Mouse (Mus musculus) lung, embryonic 16.5 days (tissue): ENCODE measurements at regions not wholly inside any gene's neighbourhood (a gene's known extent, or its start where the extent isn't known, plus 50 kb on each side); places are given as distances from the start of the nearest gene placed in this dataset.

ENCODE experiments used
- ATAC-seq: fragments of 200-750 bp; cut with Nextera tagmentation; 2 replicates; pipeline ENCODE4 v1.8.0; 2017; ENCODE audit warnings: low read depth, mild to moderate bottlenecking, moderate library complexity
- H3K27ac ChIP-seq: fragments of 300-500 bp; sonication (generic); 2 replicates; pipeline ENCODE4 v1.5.1; 2014; ENCODE audit warnings: mild to moderate bottlenecking, control low read depth, low read length
- H3K27me3 ChIP-seq: fragments of 300-500 bp; sonication (generic); 2 replicates; pipeline ENCODE4 v1.6.1; 2014; ENCODE audit warnings: low read depth, low read length, mixed read lengths; ENCODE audit not compliant: control insufficient read depth, insufficient read depth
- H3K36me3 ChIP-seq: fragments of 300-500 bp; sonication (generic); 2 replicates; pipeline ENCODE4 v1.6.1; 2014; ENCODE audit warnings: low read length; ENCODE audit not compliant: control insufficient read depth, insufficient read depth
- H3K4me1 ChIP-seq: fragments of 300-500 bp; sonication (generic); replicated peaks from 2 replicates; pipeline ENCODE4 v1.6.1; 2014; ENCODE audit warnings: low read length, mixed read lengths; ENCODE audit not compliant: control insufficient read depth, insufficient read depth
- H3K4me2 ChIP-seq: fragments of 300-500 bp; sonication (generic); 2 replicates; pipeline ENCODE4 v1.6.1; 2014; ENCODE audit warnings: low read depth, low read length, control low read depth
- H3K4me3 ChIP-seq: fragments of 300-500 bp; sonication (generic); 2 replicates; pipeline ENCODE4 v1.5.1; 2014; ENCODE audit warnings: mild to moderate bottlenecking, low read length, control low read depth
- H3K9ac ChIP-seq: fragments of 300-500 bp; sonication (generic); 2 replicates; pipeline ENCODE4 v1.6.1; 2014; ENCODE audit warnings: low read length, control low read depth
- H3K9me3 ChIP-seq: fragments of 300-500 bp; sonication (generic); 2 replicates; pipeline ENCODE4 v1.6.1; 2016; ENCODE audit warnings: low read length; ENCODE audit not compliant: control insufficient read depth
- whole genome bisulfite sequencing: fragments of 180-500 bp; shearing (Covaris S2); extraction: QIAGEN DNeasy Blood & Tissue Kit; methylation state at CpG from one replicate; pipeline ENCODE4 v1.1.7; 2014; 5-methylcytosine and 5-hydroxymethylcytosine counted together

- 54% methylated on average over 7 of the region's 7 CpGs for WGBS
- Histone ChIP-seq H3K9ac (no peak overlapping the region), H3K36me3 (no peaks in the 10 kb centered on the region), H3K27ac (no peak overlapping the region), H3K9me3 (no peaks in the 10 kb centered on the region), H3K4me2 (no peak overlapping the region), H3K27me3 (no peaks in the 10 kb centered on the region), H3K4me3 (no peak overlapping the region), H3K4me1 (peaks cover 8% of the 10 kb centered on the region; the same call in 1 of the 2 replicates)
- no peak for ATAC-seq
Observed at GRCm38 (mm10) chr3:37842289-37842688, 118.0 kb upstream of the Gm5148 start.

- Histone ChIP-seq H3K9me3 (no peaks in the 10 kb centered on the region), H3K4me2 (no peak overlapping the region), H3K36me3 (no peaks in the 10 kb centered on the region), H3K27ac (no peak overlapping the region), H3K4me1 (peaks cover 10% of the 10 kb centered on the region; the same call in 1 of the 2 replicates), H3K9ac (no peak overlapping the region), H3K4me3 (no peak overlapping the region), H3K27me3 (no peaks in the 10 kb centered on the region)
- 65% methylated on average over 11 of the region's 11 CpGs for WGBS
- ATAC-seq = peak; percentile 49; the same call in 1 of the 2 replicates
Observed at GRCm38 (mm10) chr3:37838896-37839295, 114.6 kb upstream of the Gm5148 start.

GRCm38 (mm10) chr3:37836749-37837148, 112.5 kb upstream of the Gm5148 start:
- Histone ChIP-seq H3K9ac (no peak overlapping the region), H3K27ac (no peak overlapping the region), H3K4me2 (no peak overlapping the region), H3K4me1 (peaks cover 7% of the 10 kb centered on the region; the same call in 1 of the 2 replicates), H3K36me3 (no peaks in the 10 kb centered on the region), H3K27me3 (no peaks in the 10 kb centered on the region), H3K9me3 (no peaks in the 10 kb centered on the region), H3K4me3 (no peak overlapping the region)
- 54% methylated on average over 5 of the region's 5 CpGs for WGBS
- no peak for ATAC-seq

- H3K4me1 ChIP-seq = peaks cover 7% of the 10 kb centered on the region; the same call in 1 of the 2 replicates
- H3K36me3 ChIP-seq = no peaks in the 10 kb centered on the region
- no peaks in the 10 kb centered on the region for H3K9me3 ChIP-seq
- H3K4me2 ChIP-seq = no peak overlapping the region
- 66% methylated on average over 2 of the region's 2 CpGs for WGBS
- no peak overlapping the region for H3K9ac ChIP-seq
- no peak for ATAC-seq
- no peak overlapping the region for H3K4me3 ChIP-seq
- no peaks in the 10 kb centered on the region for H3K27me3 ChIP-seq
- no peak overlapping the region for H3K27ac ChIP-seq
Observed at GRCm38 (mm10) chr3:37835687-37836086, 111.4 kb upstream of the Gm5148 start.

GRCm38 (mm10) chr3:37835135-37835534, 110.8 kb upstream of the Gm5148 start:
- no peak for ATAC-seq
- 67% methylated on average over 5 of the region's 5 CpGs for WGBS
- no peaks in the 10 kb centered on the region for H3K36me3 ChIP-seq
- no peak overlapping the region for H3K4me3 ChIP-seq
- no peaks in the 10 kb centered on the region for H3K9me3 ChIP-seq
- H3K27ac ChIP-seq = peak overlapping the region; percentile 30; the same call in 1 of the 2 replicates
- no peak overlapping the region for H3K9ac ChIP-seq
- no peaks in the 10 kb centered on the region for H3K27me3 ChIP-seq
- H3K4me1 ChIP-seq = peaks cover 7% of the 10 kb centered on the region; the same call in 1 of the 2 replicates
- no peak overlapping the region for H3K4me2 ChIP-seq

GRCm38 (mm10) chr3:37834626-37835025, 110.3 kb upstream of the Gm5148 start:
- WGBS = 23% methylated on average over 3 of the region's 3 CpGs
- Histone ChIP-seq H3K4me3 (no peak overlapping the region), H3K9ac (no peak overlapping the region), H3K4me2 (no peak overlapping the region), H3K27me3 (no peaks in the 10 kb centered on the region), H3K9me3 (no peaks in the 10 kb centered on the region), H3K36me3 (no peaks in the 10 kb centered on the region), H3K27ac (peak overlapping the region; percentile 20; the same call in 1 of the 2 replicates), H3K4me1 (peaks cover 8% of the 10 kb centered on the region; the same call in 1 of the 2 replicates)
- ATAC-seq = peak; percentile 73; the same call in 1 of the 2 replicates

- Histone ChIP-seq H3K36me3 (no peaks in the 10 kb centered on the region), H3K9ac (no peak overlapping the region), H3K27me3 (no peaks in the 10 kb centered on the region), H3K4me3 (no peak overlapping the region), H3K4me2 (no peak overlapping the region), H3K27ac (no peak overlapping the region), H3K4me1 (peaks cover 12% of the 10 kb centered on the region; the same call in 1 of the 2 replicates), H3K9me3 (no peaks in the 10 kb centered on the region)
- no peak for ATAC-seq
- 73% methylated on average over 4 of the region's 4 CpGs for WGBS
Observed at GRCm38 (mm10) chr3:37833387-37833786, 109.1 kb upstream of the Gm5148 start.

GRCm38 (mm10) chr3:37827546-37827945, 103.3 kb upstream of the Gm5148 start:
- no peak for ATAC-seq
- 45% methylated on average over 1 of the region's 1 CpGs for WGBS
- H3K9me3 ChIP-seq = no peaks in the 10 kb centered on the region
- H3K4me1 ChIP-seq = 0 out of 2 replicates have a peak, but pooled peaks cover 5% of the 10 kb centered on the region
- no peak overlapping the region for H3K27ac ChIP-seq
- H3K4me2 ChIP-seq = no peak overlapping the region
- H3K36me3 ChIP-seq = no peaks in the 10 kb centered on the region
- H3K27me3 ChIP-seq = no peaks in the 10 kb centered on the region
- H3K4me3 ChIP-seq = no peak overlapping the region
- no peak overlapping the region for H3K9ac ChIP-seq

GRCm38 (mm10) chr3:37825602-37826001, 101.3 kb upstream of the Gm5148 start:
- H3K9me3 ChIP-seq = no peaks in the 10 kb centered on the region
- ATAC-seq = no peak
- H3K4me1 ChIP-seq = 0 out of 2 replicates have a peak, but pooled peaks cover 5% of the 10 kb centered on the region
- H3K9ac ChIP-seq = no peak overlapping the region
- H3K4me2 ChIP-seq = no peak overlapping the region
- no peak overlapping the region for H3K27ac ChIP-seq
- H3K27me3 ChIP-seq = no peaks in the 10 kb centered on the region
- WGBS = 90% methylated on average over 4 of the region's 4 CpGs
- H3K4me3 ChIP-seq = no peak overlapping the region
- no peaks in the 10 kb centered on the region for H3K36me3 ChIP-seq

- H3K27me3 ChIP-seq = no peaks in the 10 kb centered on the region
- no peak for ATAC-seq
- no peak overlapping the region for H3K9ac ChIP-seq
- WGBS = 91% methylated on average over 5 of the region's 5 CpGs
- H3K27ac ChIP-seq = no peak overlapping the region
- 0 out of 2 replicates have a peak, but pooled peaks cover 5% of the 10 kb centered on the region for H3K4me1 ChIP-seq
- H3K9me3 ChIP-seq = no peaks in the 10 kb centered on the region
- no peak overlapping the region for H3K4me3 ChIP-seq
- H3K36me3 ChIP-seq = no peaks in the 10 kb centered on the region
- H3K4me2 ChIP-seq = no peak overlapping the region
Observed at GRCm38 (mm10) chr3:37824681-37825080, 100.4 kb upstream of the Gm5148 start.
